Mouse (Mus musculus) c-Kit-positive CD71-positive TER-119-negative erythroid progenitor cells, embryonic 14.5 days (primary cell): ENCODE results near the gene Hist1h1d.
A peak's percentile ranks its signal among the peaks of the same experiment; 100 is the strongest.
"Not testable (repeated sequence)": the region's sequence is repeated elsewhere in the genome, so short reads cannot be mapped to it uniquely, and the experiment has no call there.

Source experiments
- DNase-seq: peaks from one replicate; pipeline ENCODE4 v3.0.0-alpha.2; 2013; ENCODE audit warnings: low read depth

Gene Hist1h1d

GRCm38 (mm10) chr13:23530181-23530900 lies 22.7 kb upstream of the Hist1h1d start:
- no peak for DNase-seq

DNA sequence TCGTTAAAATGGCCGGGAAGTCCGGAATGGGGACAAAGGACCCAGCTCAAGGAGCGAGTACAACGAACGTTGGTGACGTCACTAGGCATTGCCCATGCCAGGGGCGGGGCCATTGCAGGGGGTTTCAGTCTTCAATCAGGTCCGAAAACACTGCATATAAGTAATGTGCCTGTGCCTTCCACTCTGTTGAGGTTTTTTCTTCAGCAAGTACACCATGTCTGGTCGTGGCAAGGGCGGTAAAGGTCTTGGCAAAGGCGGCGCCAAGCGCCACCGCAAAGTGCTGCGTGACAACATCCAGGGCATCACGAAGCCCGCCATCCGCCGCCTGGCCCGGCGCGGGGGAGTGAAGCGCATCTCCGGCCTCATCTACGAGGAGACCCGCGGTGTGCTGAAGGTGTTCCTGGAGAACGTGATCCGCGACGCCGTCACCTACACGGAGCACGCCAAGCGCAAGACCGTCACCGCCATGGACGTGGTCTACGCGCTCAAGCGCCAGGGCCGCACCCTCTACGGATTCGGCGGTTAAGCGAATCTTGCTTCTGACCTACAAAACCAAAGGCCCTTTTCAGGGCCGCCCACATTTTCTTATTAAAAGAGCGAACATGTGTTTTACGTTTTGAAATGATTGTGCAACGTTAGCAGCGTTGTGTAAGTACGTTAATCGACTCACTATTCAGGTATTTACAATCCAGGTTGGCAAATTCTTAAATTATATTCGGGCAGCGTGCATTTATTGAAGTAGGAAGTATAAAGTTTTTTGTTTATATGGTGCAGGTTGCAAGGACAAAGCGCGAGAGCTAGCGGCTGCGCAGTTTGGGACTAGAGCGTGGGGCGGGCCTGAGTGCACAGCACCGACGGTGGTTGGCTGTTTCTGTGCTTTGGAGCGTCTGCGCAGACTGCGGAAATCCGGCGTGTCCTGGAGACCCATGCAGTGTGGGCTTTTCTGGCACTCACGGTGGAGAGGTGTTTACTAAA lies 21.9 kb upstream of the Hist1h1d start, which contains the start of gene Hist1h4h:
TSS of gene Hist1h4h (plus strand) at position 150 of the 975 bp plus-strand sequence.
- peak; percentile 92 for DNase-seq

- no peak for DNase-seq
Measured at GRCm38 (mm10) chr13:23532262-23533075, 20.6 kb upstream of the Hist1h1d start.

- peak; percentile 89 for DNase-seq
Measured at GRCm38 (mm10) chr13:23533560-23534367, 19.3 kb upstream of the Hist1h1d start, which contains the start of gene Hist1h2af. Hist1h2af (plus strand) TSS chr13:23533906.

DNA sequence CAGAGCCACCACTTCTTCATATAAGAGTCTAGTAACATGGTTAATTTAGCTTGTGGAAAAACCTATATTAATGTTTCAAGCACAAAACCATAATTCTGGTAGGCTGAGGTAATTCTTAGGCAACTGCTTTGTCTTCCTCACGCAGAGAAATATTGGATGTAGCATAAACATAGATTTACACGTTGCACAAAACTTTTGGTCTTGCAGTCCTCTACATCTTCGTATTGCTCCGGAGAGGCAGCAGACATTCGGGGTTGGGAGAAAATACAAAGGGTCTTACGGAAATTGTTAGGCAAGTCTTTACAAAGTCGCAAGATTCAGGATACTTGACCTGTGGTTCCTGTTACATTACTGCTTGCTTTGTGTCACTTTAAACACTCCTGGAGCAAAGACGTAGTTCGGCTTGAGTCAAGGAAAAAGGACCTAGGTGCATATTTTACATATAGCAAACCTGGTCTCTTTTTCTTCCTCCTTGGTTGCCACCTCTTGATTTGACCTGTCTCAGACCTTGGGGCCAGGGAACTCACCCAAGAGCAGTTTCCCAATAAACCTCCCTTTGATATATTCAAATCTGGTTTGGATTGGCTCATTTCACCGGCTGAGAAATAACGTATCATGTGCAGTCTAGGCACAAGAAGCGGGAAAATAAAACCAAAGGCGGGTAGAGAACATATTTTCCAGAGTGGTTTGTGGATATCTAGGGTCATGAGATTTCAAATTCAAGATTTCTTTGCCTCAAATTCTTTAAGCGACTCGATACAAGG lies 18.5 kb upstream of the Hist1h1d start:
- no peak for DNase-seq

DNA sequence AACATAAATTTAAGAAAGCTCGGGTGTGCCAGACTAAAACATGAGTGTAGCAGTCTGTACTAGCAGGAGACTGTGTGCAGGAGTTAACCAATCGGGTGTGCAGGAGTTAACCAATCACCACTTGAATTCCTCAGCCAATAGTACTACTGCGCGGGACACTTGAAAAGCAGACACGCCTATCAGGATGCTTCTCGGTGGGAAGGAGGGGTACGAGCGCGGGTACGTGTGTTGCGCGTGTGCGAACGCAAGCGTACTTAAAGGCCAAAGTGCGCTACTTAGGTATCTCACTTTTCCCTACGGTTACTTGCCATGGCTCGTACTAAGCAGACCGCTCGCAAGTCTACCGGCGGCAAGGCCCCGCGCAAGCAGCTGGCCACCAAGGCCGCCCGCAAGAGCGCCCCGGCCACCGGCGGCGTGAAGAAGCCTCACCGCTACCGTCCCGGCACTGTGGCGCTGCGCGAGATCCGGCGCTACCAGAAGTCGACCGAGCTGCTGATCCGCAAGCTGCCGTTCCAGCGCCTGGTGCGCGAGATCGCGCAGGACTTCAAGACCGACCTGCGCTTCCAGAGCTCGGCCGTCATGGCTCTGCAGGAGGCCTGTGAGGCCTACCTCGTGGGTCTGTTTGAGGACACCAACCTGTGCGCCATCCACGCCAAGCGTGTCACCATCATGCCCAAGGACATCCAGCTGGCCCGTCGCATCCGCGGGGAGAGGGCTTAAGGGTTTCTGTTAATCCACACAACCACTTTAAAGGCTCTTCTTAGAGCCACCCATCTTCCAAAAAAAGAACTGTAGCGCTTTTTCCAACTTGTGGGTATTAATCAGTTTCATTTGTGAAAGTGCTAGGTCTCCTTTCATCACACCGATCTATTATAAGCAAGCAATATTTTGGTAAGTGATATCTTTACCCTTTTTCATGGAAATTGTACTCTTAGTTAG lies 17.7 kb upstream of the Hist1h1d start, which contains the start of gene Hist1h3g:
TSS of gene Hist1h3g (plus strand) at position 286 of the 939 bp plus-strand sequence.
- DNase-seq: peak; percentile 94

- DNase-seq: no peak
Measured at GRCm38 (mm10) chr13:23536076-23536822, 16.8 kb upstream of the Hist1h1d start.

GRCm38 (mm10) chr13:23537006-23537710 lies 15.9 kb upstream of the Hist1h1d start:
- DNase-seq: no peak

DNA sequence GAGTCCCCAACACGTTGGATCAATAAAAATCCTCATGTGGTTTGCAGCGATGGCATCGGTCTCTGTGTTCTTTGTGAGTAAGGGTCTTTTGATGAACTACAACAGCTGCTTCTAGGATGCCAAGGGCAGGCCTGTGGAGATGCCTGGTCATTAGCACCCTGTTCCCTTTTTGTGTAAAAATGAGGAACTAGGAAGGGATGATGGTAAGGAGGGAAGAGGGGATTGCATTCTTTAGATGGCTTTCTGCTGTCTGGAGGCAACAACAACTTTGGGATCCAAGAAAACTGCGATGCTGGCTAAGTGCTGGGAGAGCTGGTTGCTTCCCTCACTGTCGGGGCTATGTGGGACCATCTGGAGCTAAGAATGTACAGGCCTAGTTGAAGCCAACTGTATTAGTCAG lies 14.8 kb upstream of the Hist1h1d start:
- DNase-seq: no peak

DNA sequence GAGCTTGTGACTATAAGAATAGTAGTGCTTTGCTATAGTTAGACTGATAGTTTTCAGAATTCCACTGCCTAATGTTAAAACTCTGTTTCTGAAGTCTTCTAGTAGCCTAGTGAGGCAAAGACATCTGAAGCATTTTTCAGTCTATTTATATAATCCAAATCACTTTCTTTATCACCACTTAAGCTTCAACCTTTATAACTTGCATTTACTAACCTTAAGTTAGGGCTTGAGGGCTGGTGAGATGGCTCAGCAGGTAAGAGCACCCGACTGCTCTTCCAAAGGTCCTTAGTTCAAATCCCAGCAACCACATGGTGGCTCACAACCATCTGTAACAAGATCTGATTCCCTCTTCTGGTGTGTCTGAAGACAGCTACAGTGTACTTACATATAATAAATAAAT lies 13.2 kb upstream of the Hist1h1d start:
- DNase-seq: not testable (repeated sequence)

- no peak for DNase-seq
Measured at GRCm38 (mm10) chr13:23541497-23541896, 11.6 kb upstream of the Hist1h1d start.

GRCm38 (mm10) chr13:23542225-23542980 lies 10.7 kb upstream of the Hist1h1d start:
- not testable (repeated sequence) for DNase-seq

GRCm38 (mm10) chr13:23542999-23543607 lies 10.0 kb upstream of the Hist1h1d start, which contains the start of gene Hist1h2bh:
Hist1h2bh (minus strand) TSS chr13:23543392.
- DNase-seq: peak; percentile 97

DNA sequence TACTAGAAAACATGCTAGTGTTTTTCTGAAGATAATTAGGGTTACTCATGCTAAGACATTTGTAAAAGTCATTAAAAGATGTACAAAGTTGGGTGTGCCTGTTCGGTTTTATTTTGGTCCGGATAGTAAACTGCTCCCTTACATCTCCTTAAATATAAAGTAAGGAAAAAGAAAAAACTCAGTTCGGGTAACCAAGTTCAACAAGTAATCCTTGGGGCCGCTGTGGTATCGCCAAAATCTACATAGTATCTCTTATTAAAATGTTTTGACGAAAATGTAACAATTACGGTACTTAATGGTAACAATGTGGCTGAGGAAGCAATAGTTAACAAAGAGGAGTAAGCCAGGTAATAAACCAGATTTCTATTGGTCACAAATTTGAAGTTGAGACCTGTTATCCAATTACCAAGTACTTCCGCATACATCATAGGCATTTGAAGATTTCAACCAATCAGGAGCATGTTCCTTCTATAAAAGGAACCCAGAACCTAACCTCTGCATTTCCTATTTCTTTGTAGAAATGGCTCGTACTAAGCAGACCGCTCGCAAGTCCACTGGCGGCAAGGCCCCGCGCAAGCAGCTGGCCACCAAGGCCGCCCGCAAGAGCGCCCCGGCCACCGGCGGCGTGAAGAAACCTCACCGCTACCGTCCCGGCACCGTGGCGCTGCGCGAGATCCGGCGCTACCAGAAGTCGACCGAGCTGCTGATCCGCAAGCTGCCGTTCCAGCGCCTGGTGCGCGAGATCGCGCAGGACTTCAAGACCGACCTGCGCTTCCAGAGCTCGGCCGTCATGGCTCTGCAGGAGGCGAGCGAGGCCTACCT lies 8.9 kb upstream of the Hist1h1d start, which contains the start of gene Hist1h3f:
TSS of gene Hist1h3f (plus strand) at position 88 of the 822 bp plus-strand sequence.
- DNase-seq: peak; percentile 91

DNA sequence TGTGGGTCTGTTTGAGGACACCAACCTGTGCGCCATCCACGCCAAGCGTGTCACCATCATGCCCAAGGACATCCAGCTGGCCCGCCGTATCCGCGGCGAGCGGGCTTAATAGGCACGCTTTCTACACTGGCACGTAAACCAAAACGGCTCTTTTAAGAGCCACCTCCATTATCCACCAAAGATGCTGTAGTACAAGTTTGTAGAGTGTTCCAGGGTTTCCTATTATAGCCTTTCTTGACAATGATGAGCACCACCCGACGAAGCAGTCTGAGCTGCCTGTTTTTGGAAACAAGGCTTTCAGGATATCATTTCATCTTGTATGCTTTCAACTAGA lies 8.3 kb upstream of the Hist1h1d start:
- DNase-seq: not testable (repeated sequence)
